Mouse (Mus musculus) MEL (cell line): ENCODE results near the gene Nr2f1. TPM values are rescaled to one million over a fixed set of nuclear protein-coding genes. Genes with fewer than 3 reads are reported as not detected.

Experiments used
- DNase-seq: peaks from one replicate; pipeline ENCODE4 v3.0.0; 2011; ENCODE audit warnings: low read depth, low spot score
- H3K27ac ChIP-seq: 2 replicates; pipeline ENCODE4 v1.5.1; 2012; ENCODE audit warnings: low read depth, mild to moderate bottlenecking, control low read depth, low read length, moderate library complexity; ENCODE audit not compliant: control insufficient read depth
- H3K27me3 ChIP-seq, 2 experiments: fragments of 150-350 bp in 1 of 2; sonication (generic) in 1 of 2; 2 replicates each; pipeline ENCODE4 v1.6.1; 2012; ENCODE audit warnings: low read length in 2 of 2, mild to moderate bottlenecking in 2 of 2, improper control_type of control experiment in 1 of 2, moderate library complexity in 1 of 2; ENCODE audit not compliant: insufficient read depth in 2 of 2, control insufficient read depth in 1 of 2
- H3K36me3 ChIP-seq, 2 experiments: 2 replicates each; pipeline ENCODE4 v1.6.1; 2012 to 2014; ENCODE audit warnings: low read length in 2 of 2, improper control_type of control experiment in 1 of 2, inconsistent platforms in 1 of 2, mild to moderate bottlenecking in 1 of 2; ENCODE audit not compliant: insufficient read depth in 2 of 2, control insufficient read depth in 1 of 2
- H3K4me1 ChIP-seq, 2 experiments: fragments of 150-350 bp in 1 of 2; sonication (generic) in 1 of 2; 2 replicates each; pipeline ENCODE4 v1.6.1; 2012; ENCODE audit warnings: low read length in 2 of 2, improper control_type of control experiment in 1 of 2, mild to moderate bottlenecking in 1 of 2; ENCODE audit not compliant: insufficient read depth in 2 of 2, control insufficient read depth in 1 of 2
- H3K4me3 ChIP-seq, 2 experiments: fragments of 150-350 bp in 1 of 2; sonication (generic) in 1 of 2; 2 replicates each; pipeline ENCODE4 v1.5.1; 2012; ENCODE audit warnings: low read depth in 2 of 2, low read length in 2 of 2, mild to moderate bottlenecking in 2 of 2, moderate library complexity in 2 of 2, control low read depth in 1 of 2, improper control_type of control experiment in 1 of 2; ENCODE audit not compliant: control insufficient read depth in 1 of 2, insufficient read depth in 1 of 2
- H3K79me2 ChIP-seq: 2 replicates; pipeline ENCODE4 v1.6.1; 2012; ENCODE audit warnings: mild to moderate bottlenecking, low read length, moderate library complexity; ENCODE audit not compliant: control insufficient read depth, poor library complexity, insufficient read depth
- H3K9ac ChIP-seq: 2 replicates; pipeline ENCODE4 v1.6.1; 2012; ENCODE audit warnings: low read depth, mild to moderate bottlenecking, control low read depth, low read length, moderate library complexity; ENCODE audit not compliant: control insufficient read depth, poor library complexity, severe bottlenecking
- H3K9me3 ChIP-seq: fragments of 150-350 bp; sonication (generic); replicated peaks from 2 replicates; pipeline ENCODE4 v1.6.1; 2012; ENCODE audit warnings: mild to moderate bottlenecking, low read length, improper control_type of control experiment, moderate library complexity; ENCODE audit not compliant: insufficient read depth
- CHD1 ChIP-seq: IDR thresholded peaks from 2 replicates; pipeline ENCODE4 v1.6.1; 2012; ENCODE audit warnings: low read depth, mild to moderate bottlenecking, inconsistent platforms, low read length, improper control_type of control experiment
- CHD2 ChIP-seq: IDR thresholded peaks from 2 replicates; pipeline ENCODE4 v1.6.1; 2011; ENCODE audit warnings: low read length, improper control_type of control experiment
- CTCF ChIP-seq, 3 experiments: IDR thresholded peaks in 2 of 3; conservative IDR thresholded peaks in 1 of 3; 2 replicates each; pipeline ENCODE4 v1.5.1; 2011 to 2012; ENCODE audit warnings: low read length in 3 of 3, low read depth in 2 of 3, mild to moderate bottlenecking in 2 of 3, improper control_type of control experiment in 1 of 3, inconsistent platforms in 1 of 3, mixed read lengths in 1 of 3, moderate library complexity in 1 of 3; ENCODE audit not compliant: control insufficient read depth in 1 of 3, insufficient read depth in 1 of 3, poor library complexity in 1 of 3, severe bottlenecking in 1 of 3
- E2F4 ChIP-seq: IDR thresholded peaks from 2 replicates; pipeline ENCODE4 v1.6.1; 2011; ENCODE audit warnings: low read depth, low read length, improper control_type of control experiment, borderline replicate concordance
- EP300 ChIP-seq, 2 experiments: IDR thresholded peaks; 2 replicates each; pipeline ENCODE4 v1.6.1; 2011; ENCODE audit warnings: improper control_type of control experiment in 2 of 2, low read length in 2 of 2, low read depth in 1 of 2, mild to moderate bottlenecking in 1 of 2
- ETS1 ChIP-seq: IDR thresholded peaks from 2 replicates; pipeline ENCODE4 v1.6.1; 2012; ENCODE audit warnings: low read depth, mild to moderate bottlenecking, inconsistent platforms, low read length, improper control_type of control experiment, moderate library complexity
- JUND ChIP-seq: IDR thresholded peaks from 2 replicates; pipeline ENCODE4 v1.6.1; 2011; ENCODE audit warnings: low read depth, mild to moderate bottlenecking, improper control_type of control experiment, low read length
- MAZ ChIP-seq: IDR thresholded peaks from 2 replicates; pipeline ENCODE4 v1.6.1; 2012; ENCODE audit warnings: low read depth, mild to moderate bottlenecking, inconsistent platforms, low read length, improper control_type of control experiment
- MEF2A ChIP-seq: IDR thresholded peaks from 2 replicates; pipeline ENCODE4 v1.6.1; 2014; ENCODE audit warnings: low read depth, mild to moderate bottlenecking, inconsistent platforms, low read length, improper control_type of control experiment; ENCODE audit not compliant: poor library complexity, insufficient replicate concordance, severe bottlenecking; ENCODE audit errors: extremely low read depth
- MYB ChIP-seq: IDR thresholded peaks from 2 replicates; pipeline ENCODE4 v1.6.1; 2011; ENCODE audit warnings: mild to moderate bottlenecking, low read depth, low read length, improper control_type of control experiment
- NRF1 ChIP-seq: IDR thresholded peaks from 2 replicates; pipeline ENCODE4 v1.6.1; 2014; ENCODE audit warnings: low read depth, mild to moderate bottlenecking, inconsistent platforms, low read length, improper control_type of control experiment, moderate library complexity; ENCODE audit not compliant: poor library complexity, insufficient read depth, severe bottlenecking
- POLR2AphosphoS2 ChIP-seq: IDR thresholded peaks from 2 replicates; pipeline ENCODE4 v1.6.1; 2011; ENCODE audit warnings: low read length, improper control_type of control experiment
- POLR2AphosphoS5 ChIP-seq: IDR thresholded peaks from 2 replicates; pipeline ENCODE4 v1.6.1; 2012; ENCODE audit warnings: low read depth, borderline replicate concordance, mild to moderate bottlenecking, inconsistent platforms, low read length, moderate library complexity, mixed read lengths
- RAD21 ChIP-seq: IDR thresholded peaks from 2 replicates; pipeline ENCODE4 v1.6.1; 2011; ENCODE audit warnings: mild to moderate bottlenecking, low read depth, low read length, improper control_type of control experiment
- RCOR1 ChIP-seq: IDR thresholded peaks from 2 replicates; pipeline ENCODE4 v1.6.1; 2012; ENCODE audit warnings: low read depth, mild to moderate bottlenecking, inconsistent platforms, low read length, improper control_type of control experiment
- SIN3A ChIP-seq: IDR thresholded peaks from 2 replicates; pipeline ENCODE4 v1.6.1; 2012; ENCODE audit warnings: low read length, improper control_type of control experiment, inconsistent platforms
- SMC3 ChIP-seq: IDR thresholded peaks from 2 replicates; pipeline ENCODE4 v1.6.1; 2011; ENCODE audit warnings: low read depth, low read length, improper control_type of control experiment
- TAL1 ChIP-seq: IDR thresholded peaks from 2 replicates; pipeline ENCODE4 v1.6.1; 2012; ENCODE audit warnings: mild to moderate bottlenecking, inconsistent platforms, low read length, moderate library complexity, mixed read lengths
- TBP ChIP-seq: IDR thresholded peaks from 2 replicates; pipeline ENCODE4 v1.8.0; 2011; ENCODE audit warnings: low read depth, low read length, improper control_type of control experiment
- TCF12 ChIP-seq: IDR thresholded peaks from 2 replicates; pipeline ENCODE4 v1.6.1; 2014; ENCODE audit warnings: low read depth, mild to moderate bottlenecking, inconsistent platforms, low read length, improper control_type of control experiment, moderate library complexity
- USF2 ChIP-seq, 2 experiments: IDR thresholded peaks; 2 replicates each; pipeline ENCODE4 v1.6.1; 2011 to 2012; ENCODE audit warnings: improper control_type of control experiment in 2 of 2, low read length in 2 of 2, borderline replicate concordance in 1 of 2, inconsistent platforms in 1 of 2, low read depth in 1 of 2, mild to moderate bottlenecking in 1 of 2; ENCODE audit not compliant: insufficient read depth in 1 of 2
- ZNF384 ChIP-seq: IDR thresholded peaks from 2 replicates; pipeline ENCODE4 v1.6.1; 2012; ENCODE audit warnings: low read depth, mild to moderate bottlenecking, inconsistent platforms, low read length, improper control_type of control experiment
- polyA plus RNA-seq, 2 experiments: library from polyadenylated mRNA; stranded (reverse) in 1 of 2; unstranded in 1 of 2; fragments of >175 nt in 1 of 2; fragments of >200 nt in 1 of 2; gene quantifications; 2 replicates each; pipeline versions ENCODE4 v1.2.1 to v1.2.4; 2012; ENCODE audit warnings: low replicate concordance in 2 of 2, low read depth in 1 of 2; ENCODE audit not compliant: insufficient read length in 2 of 2, insufficient read depth in 1 of 2, missing spikeins in 1 of 2
- total RNA-seq: library from RNA; depleted of rRNA; stranded (reverse); fragments of 300-350 nt; gene quantifications from 2 replicates; pipeline ENCODE4 v1.2.3, GENCODE M21; 2012

Gene Nr2f1
- total and polyA plus RNA-seq, 3 experiments = 9.9 to 27.1 TPM; not detected in 1

DNA sequence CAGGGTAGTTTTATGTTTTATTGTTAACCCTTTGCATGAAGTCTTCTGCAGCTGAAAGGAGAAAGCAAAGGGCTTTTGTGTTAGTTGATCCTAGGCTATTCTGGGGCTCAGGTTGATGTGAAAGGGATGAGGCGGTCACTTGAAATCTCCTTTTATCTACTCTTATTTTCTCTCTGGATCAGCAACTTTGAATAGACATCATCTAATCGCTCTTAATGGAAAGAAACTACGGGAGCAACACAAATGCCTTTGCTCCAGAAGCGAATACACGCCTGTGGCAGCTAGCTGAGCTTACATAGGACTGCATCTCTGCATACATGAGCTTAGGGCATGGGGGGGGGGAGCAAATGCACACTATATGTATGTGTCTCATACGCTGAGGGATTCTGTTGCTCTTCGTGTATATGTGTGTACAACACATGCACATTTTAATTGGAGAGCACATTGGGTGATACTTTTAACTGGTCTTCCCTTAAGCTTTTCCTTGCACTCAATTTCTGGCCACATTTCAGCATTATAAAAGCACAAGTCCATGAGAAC lies 7.4 kb upstream of the Nr2f1 start:
- DNase-seq = no peak
- peaks cover 13% of the 10 kb centered on the region for H3K79me2 ChIP-seq
- no peak overlapping the region; the same call in 1 of the 2 replicates for H3K9ac ChIP-seq
- H3K9me3 ChIP-seq = no peaks in the 10 kb centered on the region
- TF ChIP-seq ETS1 = no peak
- no peak for TF ChIP-seq MYB
- no peak for TF ChIP-seq E2F4
- no peak for TF ChIP-seq TBP
- TF ChIP-seq TAL1 = no peak
- TF ChIP-seq EP300 (IDR thresholded peaks at IDR 0.05; ENCODE audit: low read depth in 1 of 2, low read length in 2 of 2) = no peak
- TF ChIP-seq CHD1 = no peak
- TF ChIP-seq USF2 (IDR thresholded peaks at IDR 0.05; ENCODE audit: borderline replicate concordance in 1 of 2, insufficient read depth in 1 of 2, low read depth in 1 of 2, low read length in 2 of 2) = no peak
- TF ChIP-seq SIN3A = no peak
- no peak for TF ChIP-seq POLR2AphosphoS5
- no peak for TF ChIP-seq RAD21
- no peak for TF ChIP-seq MEF2A
- TF ChIP-seq CTCF (IDR thresholded peaks at IDR 0.05 in 2 of 3, conservative IDR thresholded peaks at IDR 0.05 in 1 of 3; ENCODE audit: control insufficient read depth in 1 of 3, insufficient read depth in 1 of 3, low read depth in 2 of 3, low read length in 3 of 3, poor library complexity in 1 of 3, severe bottlenecking in 1 of 3) = no peak
- TF ChIP-seq MAZ = no peak
- TF ChIP-seq NRF1 = no peak
- TF ChIP-seq POLR2AphosphoS2 = no peak
- no peak for TF ChIP-seq RCOR1
- no peak for TF ChIP-seq SMC3
- no peak for TF ChIP-seq ZNF384
- H3K4me3 ChIP-seq = no peak overlapping the region; a peak in 1 of 4 replicates
- H3K36me3 ChIP-seq = peaks cover 0 to 21% of the 10 kb centered on the region in 2 experiments; a peak in 2 of 4 replicates
- H3K27me3 ChIP-seq = no peaks in the 10 kb centered on the region
- H3K27ac ChIP-seq = no peak overlapping the region
- peaks cover 3 to 13% of the 10 kb centered on the region in 2 experiments; a peak in 3 of 4 replicates for H3K4me1 ChIP-seq

DNA sequence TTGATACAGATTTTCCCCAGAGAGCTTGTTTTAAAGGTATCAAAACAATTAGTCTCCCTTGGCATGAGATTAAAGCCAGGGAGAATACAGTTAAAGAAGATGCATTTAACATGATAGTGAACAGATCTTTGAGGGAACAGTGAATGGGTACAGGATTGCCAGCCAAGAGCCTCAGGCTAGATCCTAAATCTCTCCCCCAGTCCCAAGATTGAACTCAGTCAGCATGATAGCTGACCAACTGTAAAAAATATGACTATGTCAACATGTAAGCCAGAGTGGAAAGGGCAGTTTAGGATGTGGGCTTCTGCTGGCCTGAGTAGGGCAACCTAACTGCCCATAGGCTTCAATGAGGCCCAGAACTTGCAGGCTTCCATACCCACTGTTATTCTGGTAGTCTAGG lies 5.9 kb upstream of the Nr2f1 start:
- peaks cover 0 to 21% of the 10 kb centered on the region in 2 experiments; a peak in 2 of 4 replicates for H3K36me3 ChIP-seq
- no peaks in the 10 kb centered on the region for H3K27me3 ChIP-seq
- TF ChIP-seq JUND (no peak), CHD1 (no peak), TCF12 (no peak), CHD2 (no peak)
- peaks cover 13% of the 10 kb centered on the region for H3K79me2 ChIP-seq
- no peak for DNase-seq
- H3K9me3 ChIP-seq = no peaks in the 10 kb centered on the region
- H3K4me3 ChIP-seq = no peak overlapping the region
- H3K27ac ChIP-seq = no peak overlapping the region
- no peak overlapping the region for H3K9ac ChIP-seq
- peaks cover 3 to 13% of the 10 kb centered on the region in 2 experiments; a peak in 3 of 4 replicates for H3K4me1 ChIP-seq
